Mouse (Mus musculus) midbrain, embryonic 11.5 days (tissue): Measurements from ENCODE around the gene Micall2. TPM values are rescaled to one million over a fixed set of nuclear protein-coding genes. Genes with fewer than 3 reads are reported as not detected.

ENCODE experiments used
- ATAC-seq: fragments of 200-750 bp; cut with Nextera tagmentation; 2 replicates; pipeline ENCODE4 v1.8.0; 2017; ENCODE audit warnings: moderate TSS enrichment, moderate library complexity; ENCODE audit not compliant: low FRiP score
- DNase-seq: peaks from one replicate; pipeline ENCODE4 v3.0.0; 2015; ENCODE audit warnings: low spot score; ENCODE audit errors: missing footprints
- H3K27ac ChIP-seq: fragments of 300-500 bp; sonication (generic); 2 replicates; pipeline ENCODE4 v1.5.1; 2014; ENCODE audit warnings: low read depth, low read length
- H3K27me3 ChIP-seq: fragments of 300-500 bp; sonication (generic); 2 replicates; pipeline ENCODE4 v1.6.1; 2014; ENCODE audit warnings: mild to moderate bottlenecking, low read length, moderate library complexity, mixed read lengths; ENCODE audit not compliant: control insufficient read depth, insufficient read depth
- H3K36me3 ChIP-seq: fragments of 300-500 bp; sonication (generic); 2 replicates; pipeline ENCODE4 v1.6.1; 2014; ENCODE audit warnings: mild to moderate bottlenecking, low read length, moderate library complexity, mixed read lengths; ENCODE audit not compliant: control insufficient read depth, insufficient read depth
- H3K4me1 ChIP-seq: fragments of 300-500 bp; sonication (generic); 2 replicates; pipeline ENCODE4 v1.6.1; 2014; ENCODE audit warnings: low read length; ENCODE audit not compliant: control insufficient read depth, insufficient read depth
- H3K4me2 ChIP-seq: fragments of 300-500 bp; sonication (generic); 2 replicates; pipeline ENCODE4 v1.6.1; 2014; ENCODE audit warnings: mild to moderate bottlenecking, moderate library complexity
- H3K4me3 ChIP-seq: fragments of 300-500 bp; sonication (generic); 2 replicates; pipeline ENCODE4 v1.5.1; 2014; ENCODE audit warnings: low read depth, low read length
- H3K9ac ChIP-seq: fragments of 300-500 bp; sonication (generic); 2 replicates; pipeline ENCODE4 v1.6.1; 2014; ENCODE audit warnings: low read length
- H3K9me3 ChIP-seq: fragments of 300-500 bp; sonication (generic); 2 replicates; pipeline ENCODE4 v1.6.1; 2016; ENCODE audit warnings: low read length; ENCODE audit not compliant: control insufficient read depth
- WGBS: fragments of 180-500 bp; shearing (Covaris S2); extraction: QIAGEN DNeasy Blood & Tissue Kit; methylation state at CpG from one replicate; pipeline ENCODE4 v1.1.7; 2014; 5-methylcytosine and 5-hydroxymethylcytosine counted together
- polyA plus RNA-seq: library from polyadenylated mRNA; unstranded; fragments of >200 nt; fragmentation: Nextera tagmentation; extraction: Ambion mirVana; gene quantifications from 2 replicates; pipeline ENCODE4 v1.2.1, GENCODE M21; 2014

Micall2 gene
- polyA plus RNA-seq, result 4.3 and 4.9 TPM in 2 replicates

- Histone ChIP-seq H3K4me1 (peaks cover 9% of the 10 kb centered on the region), H3K4me3 (peak within 1 kb of the TSS; percentile 48), H3K4me2 (peak within 1 kb of the TSS; percentile 87), H3K9ac (peak within 1 kb of the TSS; percentile 66), H3K27ac (no peak within 1 kb of the TSS), H3K36me3 (no peaks in the 10 kb centered on the region), H3K9me3 (no peaks in the 10 kb centered on the region), H3K27me3 (no peaks in the 10 kb centered on the region; the same call in 1 of the 2 replicates)
- ATAC-seq (peak; percentile 98), DNase-seq (peak; percentile 99)
- 5% methylated on average over 48 of the region's 50 CpGs for WGBS
Measured at GRCm38 (mm10) chr5:139735677-139736503, at the start of gene Micall2. TSS of gene Micall2 (minus strand) at chr5:139736336.

DNA sequence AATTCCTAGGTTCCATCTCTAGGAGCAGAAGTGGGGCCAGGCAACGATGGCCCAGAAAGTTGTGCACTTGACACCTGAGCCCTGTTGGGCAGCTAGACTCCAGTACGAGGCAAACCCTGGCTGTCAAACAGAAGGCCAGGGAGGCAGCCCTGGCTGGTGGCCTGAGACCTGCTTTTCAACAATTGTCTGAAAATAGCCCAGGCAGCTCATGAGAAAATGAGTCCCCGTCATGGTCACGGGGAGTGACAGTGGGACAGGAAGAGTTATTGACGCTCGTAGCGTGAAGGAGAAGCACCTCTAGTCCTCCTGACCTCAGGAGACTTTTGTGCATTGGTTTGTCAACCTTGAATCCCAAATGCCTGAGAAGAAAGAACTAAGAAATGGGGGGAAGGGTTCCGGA is 45.3 kb upstream of the Micall2 start:
- no peaks in the 10 kb centered on the region for H3K36me3 ChIP-seq

DNA sequence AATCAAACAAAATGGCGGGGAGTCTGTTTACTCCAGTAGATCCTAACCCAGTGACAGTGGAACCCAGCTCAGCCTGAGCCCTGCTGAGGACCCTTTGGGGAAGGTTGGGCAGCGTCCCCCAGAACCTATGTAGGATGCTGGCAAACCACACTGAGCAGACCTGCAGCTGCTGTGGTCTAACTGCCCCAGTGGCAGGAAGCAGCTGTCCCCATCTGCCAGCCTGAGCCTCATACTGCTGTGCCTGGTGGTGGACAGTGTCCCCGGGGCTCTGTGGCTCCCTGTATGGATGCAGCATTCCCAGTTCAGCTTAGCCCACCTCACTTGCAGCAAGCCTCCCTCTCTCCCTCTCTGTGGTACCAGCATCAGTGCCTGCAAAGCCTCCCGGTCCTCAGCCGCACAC is 40.8 kb upstream of the Micall2 start:
- Histone ChIP-seq H3K36me3 (peaks cover 11% of the 10 kb centered on the region), H3K4me1 (peaks cover 9% of the 10 kb centered on the region), H3K27ac (no peak overlapping the region), H3K9ac (no peak overlapping the region), H3K4me2 (no peak overlapping the region), H3K4me3 (no peak overlapping the region), H3K9me3 (no peaks in the 10 kb centered on the region), H3K27me3 (no peaks in the 10 kb centered on the region)
- 85% methylated on average over 5 of the region's 5 CpGs for WGBS
- ATAC-seq (no peak), DNase-seq (no peak)

More for the DNA sequence above, 45.3 kb upstream of the Micall2 start:
- Histone ChIP-seq H3K9ac (no peak overlapping the region), H3K4me2 (no peak overlapping the region), H3K27ac (no peak overlapping the region), H3K27me3 (no peaks in the 10 kb centered on the region), H3K4me1 (no peaks in the 10 kb centered on the region), H3K9me3 (no peaks in the 10 kb centered on the region), H3K4me3 (no peak overlapping the region)
- DNase-seq, result no peak
- WGBS, result 88% methylated on average over 8 of the region's 8 CpGs
- ATAC-seq, result no peak

- DNase-seq, result peak; percentile 100
- Histone ChIP-seq H3K36me3 (peaks cover 23% of the 10 kb centered on the region), H3K27ac (no peak within 1 kb of the TSS; the same call in none of the 2 replicates), H3K4me2 (peak within 1 kb of the TSS; percentile 92), H3K27me3 (no peaks in the 10 kb centered on the region), H3K9ac (peak within 1 kb of the TSS; percentile 83), H3K9me3 (no peaks in the 10 kb centered on the region), H3K4me1 (peaks cover 9% of the 10 kb centered on the region), H3K4me3 (peak within 1 kb of the TSS; percentile 98)
- under 1% methylated on average over 55 of the region's 55 CpGs for WGBS
- peak; percentile 92 for ATAC-seq
Measured at GRCm38 (mm10) chr5:139775216-139775926, 39.2 kb upstream of the Micall2 start, which contains the start of gene Ints1. TSS of gene Ints1 (minus strand) at chr5:139775674.

DNA sequence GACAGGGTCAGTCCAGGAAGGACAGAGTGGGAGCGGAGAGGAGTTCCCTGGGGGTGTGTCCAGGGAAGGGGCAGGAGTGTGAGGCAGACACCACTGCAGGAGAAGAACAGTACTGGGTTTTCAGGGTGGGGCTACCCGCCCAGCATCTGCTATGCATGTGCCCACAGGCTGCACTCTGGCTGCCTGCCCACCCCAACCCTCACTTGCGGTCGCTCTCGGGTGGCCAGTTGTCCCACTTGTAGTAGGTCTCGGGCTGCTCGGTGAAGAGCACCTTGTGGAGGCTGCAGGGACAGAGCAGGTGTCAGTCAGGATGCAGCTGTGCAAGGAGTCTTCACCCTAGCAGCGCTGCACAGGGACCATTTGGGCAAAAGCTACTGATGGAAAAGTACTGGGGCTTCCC is 32.1 kb upstream of the Micall2 start:
- H3K36me3 ChIP-seq, result peaks cover 54% of the 10 kb centered on the region

DNA sequence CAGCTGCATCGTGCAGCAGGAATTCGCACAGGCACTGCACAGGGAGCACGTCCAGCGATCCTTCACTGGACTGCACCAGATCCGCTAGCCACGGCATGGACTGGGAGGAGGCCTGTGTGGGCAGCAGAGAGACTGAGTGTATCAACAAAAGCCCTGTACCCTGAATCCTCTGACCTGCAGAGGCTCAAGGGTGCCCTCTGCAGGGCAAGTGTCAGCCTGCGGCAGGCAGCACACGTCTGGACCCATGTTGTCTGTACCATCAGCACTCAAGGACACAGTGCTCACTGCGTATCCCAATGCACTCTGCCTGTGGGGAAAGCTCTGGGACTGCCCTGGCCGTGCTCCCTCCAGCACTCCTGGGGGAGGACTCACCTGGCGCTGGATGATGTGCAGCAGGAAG is 28.2 kb upstream of the Micall2 start:
- Histone ChIP-seq H3K4me2 (no peak overlapping the region), H3K36me3 (peaks cover 34% of the 10 kb centered on the region), H3K4me1 (no peaks in the 10 kb centered on the region), H3K9ac (no peak overlapping the region), H3K27ac (no peak overlapping the region), H3K4me3 (no peak overlapping the region), H3K27me3 (no peaks in the 10 kb centered on the region), H3K9me3 (no peaks in the 10 kb centered on the region)
- ATAC-seq, result peak; percentile 36; the same call in 1 of the 2 replicates
- peak; percentile 91 for DNase-seq
- WGBS, result 70% methylated on average over 11 of the region's 11 CpGs

More for the DNA sequence above, 32.1 kb upstream of the Micall2 start:
- Histone ChIP-seq H3K9me3 (no peaks in the 10 kb centered on the region), H3K9ac (no peak overlapping the region), H3K27ac (no peak overlapping the region), H3K4me3 (no peak overlapping the region), H3K4me2 (no peak overlapping the region), H3K27me3 (no peaks in the 10 kb centered on the region), H3K4me1 (no peaks in the 10 kb centered on the region)
- DNase-seq (no peak), ATAC-seq (0 out of 2 replicates have a peak, but pooled peaks have one; percentile 22)
- 94% methylated on average over 8 of the region's 8 CpGs for WGBS

- H3K4me1 ChIP-seq, result no peaks in the 10 kb centered on the region
Measured at GRCm38 (mm10) chr5:139758096-139758495, 22.0 kb upstream of the Micall2 start.

GRCm38 (mm10) chr5:139756586-139756985 is 20.4 kb upstream of the Micall2 start:
- Histone ChIP-seq H3K9me3 (no peaks in the 10 kb centered on the region), H3K9ac (no peak overlapping the region), H3K36me3 (peaks cover 17% of the 10 kb centered on the region; the same call in 1 of the 2 replicates), H3K4me2 (no peak overlapping the region), H3K27me3 (no peaks in the 10 kb centered on the region), H3K4me1 (no peaks in the 10 kb centered on the region), H3K4me3 (no peak overlapping the region), H3K27ac (no peak overlapping the region)
- 92% methylated on average over 2 of the region's 2 CpGs for WGBS
- no peak for ATAC-seq
- no peak for DNase-seq

More at GRCm38 (mm10) chr5:139758096-139758495, 22.0 kb upstream of the Micall2 start:
- H3K9ac ChIP-seq, result no peak overlapping the region
- 88% methylated on average over 15 of the region's 16 CpGs for WGBS
- DNase-seq (no peak), ATAC-seq (no peak)
- H3K4me3 ChIP-seq, result no peak overlapping the region
- no peak overlapping the region for H3K27ac ChIP-seq
- H3K27me3 ChIP-seq, result no peaks in the 10 kb centered on the region
- H3K36me3 ChIP-seq, result peaks cover 24% of the 10 kb centered on the region
- no peak overlapping the region for H3K4me2 ChIP-seq
- H3K9me3 ChIP-seq, result no peaks in the 10 kb centered on the region

DNA sequence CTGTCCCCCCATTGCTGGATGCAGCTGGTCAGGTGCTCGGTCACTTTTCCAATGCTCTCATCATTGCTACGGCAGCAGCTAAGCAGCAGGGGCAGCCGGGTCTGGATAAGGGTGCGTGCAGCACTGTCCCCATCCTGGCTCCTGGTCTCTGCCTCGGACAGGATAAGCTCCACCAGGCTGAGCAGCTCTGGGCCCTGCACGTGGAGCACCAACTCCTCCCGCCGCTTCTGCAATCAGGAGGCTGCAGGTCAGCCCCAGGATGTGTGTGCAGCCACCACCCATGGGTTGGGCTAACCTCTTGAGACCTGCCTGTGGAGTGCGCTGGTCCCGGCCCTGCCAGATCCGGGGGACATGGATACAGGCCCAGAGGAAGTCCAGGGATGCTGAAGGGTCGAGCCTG is 20.0 kb upstream of the Micall2 start:
- Histone ChIP-seq H3K4me3 (no peak overlapping the region), H3K27ac (no peak overlapping the region), H3K4me2 (no peak overlapping the region), H3K9me3 (no peaks in the 10 kb centered on the region), H3K36me3 (peaks cover 17% of the 10 kb centered on the region), H3K9ac (no peak overlapping the region), H3K27me3 (no peaks in the 10 kb centered on the region), H3K4me1 (no peaks in the 10 kb centered on the region)
- 88% methylated on average over 12 of the region's 12 CpGs for WGBS
- DNase-seq (no peak), ATAC-seq (no peak)
